Mouse (Mus musculus) bone marrow, adult 2 months (tissue): ENCODE results near the gene Dynlt1c.
"Not testable (repeated sequence)": the region's sequence is repeated elsewhere in the genome, so short reads cannot be mapped to it uniquely, and the experiment has no call there.

Source experiments
- CTCF ChIP-seq: fragments of 200-500 bp; IDR thresholded peaks from 2 replicates; pipeline ENCODE4 v1.5.1; 2011; ENCODE audit warnings: low read length, control low read depth; ENCODE audit not compliant: control insufficient read depth, insufficient read depth
- POLR2A ChIP-seq: fragments of 200-500 bp; IDR thresholded peaks from 2 replicates; pipeline ENCODE4 v1.6.1; 2011; ENCODE audit warnings: low read depth, mild to moderate bottlenecking, control low read depth, low read length, borderline replicate concordance; ENCODE audit not compliant: control insufficient read depth

GRCm38 (mm10) chr17:6553798-6554197 lies 47.7 kb upstream of the Dynlt1c start:
- TF ChIP-seq POLR2A, CTCF: not testable (repeated sequence)
